Mouse (Mus musculus): ENCODE measurements around the gene Ppip5k1. TPM values are rescaled to one million over a fixed set of nuclear protein-coding genes. Genes with fewer than 3 reads are reported as not detected.

Gene Ppip5k1
- polyA plus RNA-seq, 1 experiment from 2014 or later: 8.9 TPM

DNA sequence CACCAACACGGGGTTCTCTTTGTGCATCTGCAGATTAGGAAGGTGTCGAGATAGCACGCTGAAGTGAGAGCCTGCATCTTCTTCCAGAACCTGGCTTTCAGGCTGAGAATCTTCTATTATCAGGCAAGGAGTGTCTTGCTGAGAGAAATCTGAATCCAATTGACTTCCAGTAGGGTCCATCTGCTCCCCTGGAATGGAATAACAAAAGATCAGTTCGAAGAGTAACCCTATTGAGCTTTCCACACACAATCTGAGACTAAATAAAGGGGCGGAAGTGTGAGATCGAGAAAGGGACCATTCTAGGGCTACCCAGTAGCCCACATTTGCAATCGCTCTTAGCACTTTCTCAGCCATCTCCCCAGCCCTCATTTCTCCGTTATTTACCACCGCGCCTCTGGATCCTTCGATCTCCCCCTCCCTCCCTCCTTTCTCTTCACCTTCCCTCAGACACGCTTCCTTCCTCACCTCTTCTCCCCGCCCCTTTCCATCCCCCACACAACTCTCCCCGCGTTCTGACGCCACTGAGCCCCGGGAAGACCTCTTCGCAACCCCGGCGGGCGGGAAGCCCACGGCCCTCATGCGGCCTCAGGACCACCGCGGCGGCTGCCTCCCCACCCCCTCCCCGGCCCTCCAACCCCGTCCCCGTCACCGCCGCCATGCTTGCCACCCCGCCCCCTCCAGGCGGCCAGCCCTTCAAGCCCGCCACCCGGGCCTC lies 84.5 kb downstream of the Ppip5k1 start:
- Histone ChIP-seq H3K27ac (peak overlapping the region; percentile 98), H3K27me3 (ENCODE audit: low read depth, poor library complexity, severe bottlenecking) (no peaks in the 10 kb centered on the region), H3K9me3 (replicated peaks) (no peaks in the 10 kb centered on the region), H3K36me3 (peaks cover 47% of the 10 kb centered on the region), H3K4me3 (peak overlapping the region; percentile 98), H3K4me1 (peaks cover 27% of the 10 kb centered on the region)
- WGBS: 2% methylated on average over 33 of the region's 35 CpGs
- DNase-seq (ENCODE audit: low spot score): no peak

DNA sequence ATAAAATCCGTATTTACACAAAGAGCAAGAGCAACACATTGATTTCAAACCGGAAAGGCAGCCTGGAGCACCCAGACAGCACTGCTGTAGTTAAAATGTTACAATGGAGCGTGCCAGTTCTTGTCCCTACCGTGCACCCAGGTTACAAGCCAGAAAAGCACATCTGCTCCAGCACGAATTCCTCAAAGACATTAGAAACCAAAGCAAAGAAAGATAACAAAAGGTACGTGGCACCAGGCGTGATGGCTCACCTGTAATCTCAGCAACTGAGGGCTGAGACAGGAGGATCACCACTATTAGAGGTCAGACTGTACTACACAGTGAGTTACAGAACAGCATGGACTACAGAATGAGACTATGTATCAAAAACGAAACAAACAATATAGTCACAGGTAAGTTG lies 86.8 kb downstream of the Ppip5k1 start:
- Histone ChIP-seq H3K4me3 (no peak overlapping the region), H3K9me3 (replicated peaks) (no peaks in the 10 kb centered on the region), H3K36me3 (peaks cover 66% of the 10 kb centered on the region), H3K27ac (no peak overlapping the region), H3K27me3 (ENCODE audit: low read depth, poor library complexity, severe bottlenecking) (no peaks in the 10 kb centered on the region), H3K4me1 (peaks cover 27% of the 10 kb centered on the region)
- 88% methylated on average over 8 of the region's 8 CpGs for WGBS
- DNase-seq (ENCODE audit: low spot score): no peak

Other genes starting within 250 kb of the Ppip5k1 start
- gene Tgm7, start 245.6 kb downstream of the Ppip5k1 start, polyA plus RNA-seq (2016; fragmentation: Nextera tagmentation; extraction: Ambion mirVana): not detected in 2 replicates
- 15.4 and 22.2 TPM in 2 replicates for gene Adal, start 215.0 kb downstream of the Ppip5k1 start, polyA plus RNA-seq (2016; fragmentation: Nextera tagmentation; extraction: Ambion mirVana)
- gene Lcmt2, start 214.7 kb downstream of the Ppip5k1 start, polyA plus RNA-seq (2016; fragmentation: Nextera tagmentation; extraction: Ambion mirVana): 18.2 and 22.6 TPM in 2 replicates
- 78.0 and 82.8 TPM in 2 replicates for gene Tubgcp4, start 184.7 kb downstream of the Ppip5k1 start, polyA plus RNA-seq (2016; fragmentation: Nextera tagmentation; extraction: Ambion mirVana)
- 9.8 and 10.2 TPM in 2 replicates for gene Zscan29, start 184.3 kb downstream of the Ppip5k1 start, polyA plus RNA-seq (2016; fragmentation: Nextera tagmentation; extraction: Ambion mirVana)
- gene Trp53bp1, start 84.0 kb downstream of the Ppip5k1 start, polyA plus RNA-seq (2016; fragmentation: Nextera tagmentation; extraction: Ambion mirVana): 116 and 135 TPM in 2 replicates
- 1.5 and 2.0 TPM in 2 replicates for gene Map1a, start 65.8 kb downstream of the Ppip5k1 start, polyA plus RNA-seq (2016; fragmentation: Nextera tagmentation; extraction: Ambion mirVana)
- gene Ckmt1, start 2.3 kb upstream of the Ppip5k1 start, polyA plus RNA-seq (2016; fragmentation: Nextera tagmentation; extraction: Ambion mirVana): 0.59 and 1.5 TPM in 2 replicates
- not detected in 2 replicates for gene Strc, start 31.8 kb upstream of the Ppip5k1 start, polyA plus RNA-seq (2016; fragmentation: Nextera tagmentation; extraction: Ambion mirVana)
- 603 and 646 TPM in 2 replicates for gene Pdia3, start 58.4 kb upstream of the Ppip5k1 start, polyA plus RNA-seq (2016; fragmentation: Nextera tagmentation; extraction: Ambion mirVana)
- gene Catsper2, start 58.4 kb upstream of the Ppip5k1 start, polyA plus RNA-seq (2016; fragmentation: Nextera tagmentation; extraction: Ambion mirVana): 2.3 and 2.9 TPM in 2 replicates
- gene Ell3, start 88.9 kb upstream of the Ppip5k1 start, polyA plus RNA-seq (2016; fragmentation: Nextera tagmentation; extraction: Ambion mirVana): 6.4 and 8.1 TPM in 2 replicates
- gene Serf2, start 93.8 kb upstream of the Ppip5k1 start, polyA plus RNA-seq (2016; fragmentation: Nextera tagmentation; extraction: Ambion mirVana): 472 and 490 TPM in 2 replicates
- 172 and 201 TPM in 2 replicates for gene Hypk, start 97.9 kb upstream of the Ppip5k1 start, polyA plus RNA-seq (2016; fragmentation: Nextera tagmentation; extraction: Ambion mirVana)
- 0.10 TPM in 1 of 2 replicates, not detected in the other for gene Serinc4, start 101.4 kb upstream of the Ppip5k1 start, polyA plus RNA-seq (2016; fragmentation: Nextera tagmentation; extraction: Ambion mirVana)
- gene Mfap1b, start 118.7 kb upstream of the Ppip5k1 start, polyA plus RNA-seq (2016; fragmentation: Nextera tagmentation; extraction: Ambion mirVana): 44.5 and 54.5 TPM in 2 replicates
- 24.3 and 29.7 TPM in 2 replicates for gene Mfap1a, start 151.3 kb upstream of the Ppip5k1 start, polyA plus RNA-seq (2016; fragmentation: Nextera tagmentation; extraction: Ambion mirVana)
- 9.1 and 10.3 TPM in 2 replicates for gene Wdr76, start 151.3 kb upstream of the Ppip5k1 start, polyA plus RNA-seq (2016; fragmentation: Nextera tagmentation; extraction: Ambion mirVana)